8 mouse cellular contexts compared by ENCODE assay signal in genomic region chr5:137304816-137305215, GRCm38 (mm10). TPM values are rescaled to one million over a fixed set of nuclear protein-coding genes. Genes with fewer than 3 reads are reported as not detected.
DNase-seq lines count a peak whose midpoint lies in the region; ATAC-seq and TF ChIP-seq lines count a peak whose summit lies in the region.

No protein-coding gene starts in this region.

- no peak for TF ChIP-seq EP300 in heart, adult 2 months (IDR thresholded peaks at IDR 0.05; ENCODE audit: insufficient read depth, low read depth, low read length)

- in situ Hi-C loops in ES-E14 (cut with MboI; ENCODE audit: low sequenced_read_pairs in 2 of 2, unreplicated experiment in 2 of 2) = no loop called here

- H3K36me3 ChIP-seq in heart, embryonic 13.5 days = peaks cover 78% of the 10 kb centered on the region
- H3K36me3 ChIP-seq in heart, adult 2 months (ENCODE audit: control insufficient read depth, insufficient read depth, low read length) = peaks cover 5% of the 10 kb centered on the region
- peaks cover 52% of the 10 kb centered on the region for H3K36me3 ChIP-seq in ES-E14 (ENCODE audit: control insufficient read depth, insufficient read depth, low read length, poor library complexity, severe bottlenecking)
- peaks cover 65% of the 10 kb centered on the region for H3K36me3 ChIP-seq in hindbrain, embryonic 14.5 days (replicated peaks; ENCODE audit: control insufficient read depth, insufficient read depth)
- peaks cover 59% of the 10 kb centered on the region for H3K36me3 ChIP-seq in midbrain, embryonic 13.5 days

- WGBS in heart, embryonic 13.5 days = 61% methylated on average over 4 of the region's 4 CpGs
- WGBS in heart, adult 2 months = 42% methylated on average over 4 of the region's 4 CpGs
- WGBS in hindbrain, embryonic 14.5 days = 47% methylated on average over 4 of the region's 4 CpGs
- 74% methylated on average over 4 of the region's 4 CpGs for WGBS in midbrain, embryonic 13.5 days

- H3K9me3 ChIP-seq in heart, embryonic 13.5 days = peaks cover 4% of the 10 kb centered on the region; the same call in 1 of the 2 replicates
- no peaks in the 10 kb centered on the region for H3K9me3 ChIP-seq in ES-E14 (ENCODE audit: control insufficient read depth, insufficient read depth, low read depth, low read length)
- H3K9me3 ChIP-seq in hindbrain, embryonic 14.5 days (ENCODE audit: control insufficient read depth, low read length) = no peaks in the 10 kb centered on the region
- H3K9me3 ChIP-seq in midbrain, embryonic 13.5 days = no peaks in the 10 kb centered on the region

- DNase-seq in heart, adult 2 months = no peak
- DNase-seq in ES-E14 (ENCODE audit: low read depth, low spot score) = no peak
- DNase-seq in hindbrain, embryonic 14.5 days (ENCODE audit: low spot score) = no peak
- DNase-seq in embryo, embryonic 11 days = no peak
- no peak for DNase-seq in T-cell, adult 2 months (ENCODE audit: low spot score)

- peak overlapping the region; percentile 77 for H3K4me3 ChIP-seq in heart, embryonic 13.5 days
- H3K4me3 ChIP-seq in heart, adult 2 months = no peak overlapping the region
- H3K4me3 ChIP-seq in ES-E14 (ENCODE audit: insufficient read depth in 1 of 2, low read depth in 1 of 2, low read length in 2 of 2, poor library complexity in 1 of 2, severe bottlenecking in 1 of 2) = peak overlapping the region; percentile 2 to 84; a peak in 2 of 4 replicates
- H3K4me3 ChIP-seq in hindbrain, embryonic 14.5 days (replicated peaks; ENCODE audit: low read length) = peak overlapping the region; percentile 76; the same call in 1 of the 2 replicates
- H3K4me3 ChIP-seq in midbrain, embryonic 13.5 days (replicated peaks) = peak overlapping the region; percentile 93

- peaks cover 48% of the 10 kb centered on the region for H3K4me1 ChIP-seq in heart, embryonic 13.5 days
- H3K4me1 ChIP-seq in heart, adult 2 months (ENCODE audit: control insufficient read depth, insufficient read depth, low read length) = peaks cover 6% of the 10 kb centered on the region
- peaks cover 6 to 13% of the 10 kb centered on the region in 2 experiments; a peak in 2 of 4 replicates for H3K4me1 ChIP-seq in ES-E14 (ENCODE audit: control insufficient read depth in 2 of 2, insufficient read depth in 2 of 2, low read length in 2 of 2, poor library complexity in 1 of 2)
- H3K4me1 ChIP-seq in hindbrain, embryonic 14.5 days (replicated peaks; ENCODE audit: control insufficient read depth, insufficient read depth, low read length) = peaks cover 31% of the 10 kb centered on the region
- H3K4me1 ChIP-seq in midbrain, embryonic 13.5 days (replicated peaks) = peaks cover 44% of the 10 kb centered on the region

- intact Hi-C loops in heart, adult 2 months (cut with DNase I) = no loop called here

- TF ChIP-seq CTCF in heart, adult 2 months (IDR thresholded peaks at IDR 0.05) = no peak

- H3K27me3 ChIP-seq in heart, embryonic 13.5 days (replicated peaks) = no peaks in the 10 kb centered on the region
- H3K27me3 ChIP-seq in heart, adult 2 months (ENCODE audit: control insufficient read depth, insufficient read depth, low read length) = no peaks in the 10 kb centered on the region
- H3K27me3 ChIP-seq in hindbrain, embryonic 14.5 days (ENCODE audit: control insufficient read depth, insufficient read depth, low read length) = no peaks in the 10 kb centered on the region
- H3K27me3 ChIP-seq in midbrain, embryonic 13.5 days = no peaks in the 10 kb centered on the region

- no peak overlapping the region for H3K27ac ChIP-seq in heart, embryonic 13.5 days (replicated peaks)
- no peak overlapping the region for H3K27ac ChIP-seq in heart, adult 2 months
- H3K27ac ChIP-seq in ES-E14 (ENCODE audit: insufficient read depth, low read depth, low read length, poor library complexity, severe bottlenecking) = peak overlapping the region; percentile 20; the same call in 1 of the 2 replicates
- no peak overlapping the region for H3K27ac ChIP-seq in hindbrain, embryonic 14.5 days
- no peak overlapping the region for H3K27ac ChIP-seq in midbrain, embryonic 13.5 days

- peak overlapping the region; percentile 98 for H3K9ac ChIP-seq in heart, embryonic 13.5 days
- H3K9ac ChIP-seq in heart, adult 2 months (ENCODE audit: low read depth, low read length) = no peak overlapping the region
- peak overlapping the region; percentile 63 for H3K9ac ChIP-seq in ES-E14 (ENCODE audit: insufficient read depth, low read depth, low read length, poor library complexity, severe bottlenecking)
- peak overlapping the region; percentile 47; the same call in 1 of the 2 replicates for H3K9ac ChIP-seq in hindbrain, embryonic 14.5 days
- peak overlapping the region; percentile 99 for H3K9ac ChIP-seq in midbrain, embryonic 13.5 days (replicated peaks)

- no peak for ATAC-seq in heart, embryonic 13.5 days (ENCODE audit: extremely low read depth, insufficient number of reproducible peaks, low FRiP score, low TSS enrichment)
- no peak for ATAC-seq in hindbrain, embryonic 14.5 days (ENCODE audit: low FRiP score)
- no peak for ATAC-seq in midbrain, embryonic 13.5 days
- no peak for ATAC-seq in megakaryocyte progenitor cell, adult 5-6 weeks (replicated peaks; ENCODE audit: poor library complexity)

- no peak for TF ChIP-seq POLR2A in heart, adult 2 months (IDR thresholded peaks at IDR 0.05; ENCODE audit: insufficient read depth, low read depth, low read length)

- H3K4me2 ChIP-seq in heart, embryonic 13.5 days = peak overlapping the region; percentile 85
- peak overlapping the region; percentile 76 for H3K4me2 ChIP-seq in hindbrain, embryonic 14.5 days (replicated peaks)
- H3K4me2 ChIP-seq in midbrain, embryonic 13.5 days (replicated peaks) = peak overlapping the region; percentile 80

- H3K79me2 ChIP-seq in heart, adult 2 months (replicated peaks; ENCODE audit: control insufficient read depth, insufficient read depth, low read length) = no peaks in the 10 kb centered on the region

TF ChIP-seq in ES-E14, 5 proteins besides CTCF, POLR2A, EP300 and RAD21:
- TF ChIP-seq CHD2 (IDR thresholded peaks at IDR 0.05; ENCODE audit: low read depth, low read length) (no peak), ZC3H11A (IDR thresholded peaks at IDR 0.05; ENCODE audit: borderline replicate concordance, low read depth, low read length) (no peak)

RNA-seq across cellular contexts. Expression of gene Srrt, which starts 2.7 kb away (rescaled TPM):
- 84.9 and 88.1 TPM in 2 replicates for polyA plus RNA-seq in heart, embryonic 13.5 days (2015; fragmentation: Nextera tagmentation; extraction: Ambion mirVana)
- total RNA-seq in heart, adult 2 months (2021) = 10 to 100 TPM; 60.5 to 66.4 TPM
- 63.9 and 74.2 TPM in 2 replicates for polyA plus RNA-seq in heart, adult 2 months (2012; rRNA removed)
- total RNA-seq in ES-E14 (2012; rRNA removed) = 350 and 528 TPM in 2 replicates
- polyA plus RNA-seq in hindbrain, embryonic 14.5 days (2014; fragmentation: Nextera tagmentation; extraction: Ambion mirVana) = 75.0 and 81.0 TPM in 2 replicates
- polyA plus RNA-seq in midbrain, embryonic 13.5 days (2015; fragmentation: Nextera tagmentation; extraction: Ambion mirVana) = 116 and 123 TPM in 2 replicates
- 133 and 143 TPM in 2 replicates for total RNA-seq in megakaryocyte progenitor cell, adult 5-6 weeks (2015)
- total RNA-seq in megakaryocyte progenitor cell, adult 5-6 weeks (2017) = 241 and 321 TPM in 2 replicates

RNA-seq across cellular contexts. Expression of gene Trip6, which starts 9.4 kb away (rescaled TPM):
- 44.7 and 47.3 TPM in 2 replicates for polyA plus RNA-seq in heart, embryonic 13.5 days (2015; fragmentation: Nextera tagmentation; extraction: Ambion mirVana)
- total RNA-seq in heart, adult 2 months (2021) = 10 to 100 TPM; 12.5 to 13.6 TPM
- 23.5 and 24.2 TPM in 2 replicates for polyA plus RNA-seq in heart, adult 2 months (2012; rRNA removed)
- total RNA-seq in ES-E14 (2012; rRNA removed) = 22.7 and 24.2 TPM in 2 replicates
- polyA plus RNA-seq in hindbrain, embryonic 14.5 days (2014; fragmentation: Nextera tagmentation; extraction: Ambion mirVana) = 11.1 and 12.2 TPM in 2 replicates
- polyA plus RNA-seq in midbrain, embryonic 13.5 days (2015; fragmentation: Nextera tagmentation; extraction: Ambion mirVana) = 19.8 and 22.1 TPM in 2 replicates
- 4.0 and 6.7 TPM in 2 replicates for total RNA-seq in megakaryocyte progenitor cell, adult 5-6 weeks (2015)
- 7.1 and 7.5 TPM in 2 replicates for total RNA-seq in megakaryocyte progenitor cell, adult 5-6 weeks (2017)

RNA-seq across cellular contexts. Expression of gene Ufsp1, which starts 10.4 kb away (rescaled TPM):
- polyA plus RNA-seq in heart, embryonic 13.5 days (2015; fragmentation: Nextera tagmentation; extraction: Ambion mirVana) = 8.1 and 8.8 TPM in 2 replicates
- total RNA-seq in heart, adult 2 months (2021) = 1 to 10 TPM; 8.1 to 8.8 TPM
- 11.8 and 12.8 TPM in 2 replicates for polyA plus RNA-seq in heart, adult 2 months (2012; rRNA removed)
- total RNA-seq in ES-E14 (2012; rRNA removed) = 3.6 and 6.3 TPM in 2 replicates
- polyA plus RNA-seq in hindbrain, embryonic 14.5 days (2014; fragmentation: Nextera tagmentation; extraction: Ambion mirVana) = 22.3 and 22.6 TPM in 2 replicates
- 9.7 and 10.0 TPM in 2 replicates for polyA plus RNA-seq in midbrain, embryonic 13.5 days (2015; fragmentation: Nextera tagmentation; extraction: Ambion mirVana)
- total RNA-seq in megakaryocyte progenitor cell, adult 5-6 weeks (2015) = 0.61 and 2.9 TPM in 2 replicates
- total RNA-seq in megakaryocyte progenitor cell, adult 5-6 weeks (2017) = 1.3 and 3.8 TPM in 2 replicates

RNA-seq across cellular contexts. Expression of gene Ache, which starts 17.5 kb away (rescaled TPM):
- polyA plus RNA-seq in heart, embryonic 13.5 days (2015; fragmentation: Nextera tagmentation; extraction: Ambion mirVana) = 12.7 and 14.8 TPM in 2 replicates
- total RNA-seq in heart, adult 2 months (2021) = 1 to 10 TPM; 1.5 to 2.2 TPM
- polyA plus RNA-seq in heart, adult 2 months (2012; rRNA removed) = 3.5 and 4.9 TPM in 2 replicates
- total RNA-seq in ES-E14 (2012; rRNA removed) = 0.31 TPM in 1 of 2 replicates, not detected in the other
- polyA plus RNA-seq in hindbrain, embryonic 14.5 days (2014; fragmentation: Nextera tagmentation; extraction: Ambion mirVana) = 56.7 and 68.4 TPM in 2 replicates
- polyA plus RNA-seq in midbrain, embryonic 13.5 days (2015; fragmentation: Nextera tagmentation; extraction: Ambion mirVana) = 11.2 and 11.3 TPM in 2 replicates
- total RNA-seq in megakaryocyte progenitor cell, adult 5-6 weeks (2015) = 0.67 and 2.3 TPM in 2 replicates
- under 0.01 TPM in 1 of 2 replicates, not detected in the other for total RNA-seq in megakaryocyte progenitor cell, adult 5-6 weeks (2017)

RNA-seq across cellular contexts. Expression of gene Slc12a9, which starts 28.6 kb away (rescaled TPM):
- polyA plus RNA-seq in heart, embryonic 13.5 days (2015; fragmentation: Nextera tagmentation; extraction: Ambion mirVana) = 8.1 and 8.7 TPM in 2 replicates
- 1 to 10 TPM; 1.7 to 2.2 TPM for total RNA-seq in heart, adult 2 months (2021)
- polyA plus RNA-seq in heart, adult 2 months (2012; rRNA removed) = 6.0 and 8.9 TPM in 2 replicates
- 20.9 and 34.9 TPM in 2 replicates for total RNA-seq in ES-E14 (2012; rRNA removed)
- polyA plus RNA-seq in hindbrain, embryonic 14.5 days (2014; fragmentation: Nextera tagmentation; extraction: Ambion mirVana) = 14.9 and 17.6 TPM in 2 replicates
- polyA plus RNA-seq in midbrain, embryonic 13.5 days (2015; fragmentation: Nextera tagmentation; extraction: Ambion mirVana) = 21.8 and 23.4 TPM in 2 replicates
- 2.4 and 4.4 TPM in 2 replicates for total RNA-seq in megakaryocyte progenitor cell, adult 5-6 weeks (2015)
- total RNA-seq in megakaryocyte progenitor cell, adult 5-6 weeks (2017) = 5.3 and 5.7 TPM in 2 replicates
